Mouse (Mus musculus) stomach, postnatal 0 days (tissue): ENCODE measurements at regions not wholly inside any gene's neighbourhood (a gene's known extent, or its start where the extent isn't known, plus 50 kb on each side); places are given as distances from the start of the nearest gene placed in this dataset.
"Not testable (repeated sequence)": the region's sequence is repeated elsewhere in the genome, so short reads cannot be mapped to it uniquely, and the experiment has no call there.

Experiments used
- ATAC-seq: fragments of 200-750 bp; cut with Nextera tagmentation; 2 replicates; pipeline ENCODE4 v1.8.0; 2017; ENCODE audit not compliant: low FRiP score, low TSS enrichment
- DNase-seq: peaks from one replicate; pipeline ENCODE4 v3.0.0-alpha.2; 2016; ENCODE audit warnings: low spot score
- H3K27ac ChIP-seq: fragments of 300-500 bp; sonication (generic); replicated peaks from 2 replicates; pipeline ENCODE4 v1.5.1; 2014; ENCODE audit warnings: mild to moderate bottlenecking, control low read depth
- H3K27me3 ChIP-seq: fragments of 300-500 bp; sonication (generic); 2 replicates; pipeline ENCODE4 v1.6.1; 2014; ENCODE audit warnings: low read length; ENCODE audit not compliant: control insufficient read depth, insufficient read depth
- H3K36me3 ChIP-seq: fragments of 300-500 bp; sonication (generic); 2 replicates; pipeline ENCODE4 v1.6.1; 2014; ENCODE audit warnings: low read length, mixed read lengths; ENCODE audit not compliant: control insufficient read depth, insufficient read depth
- H3K4me1 ChIP-seq: fragments of 300-500 bp; sonication (generic); replicated peaks from 2 replicates; pipeline ENCODE4 v1.6.1; 2014; ENCODE audit warnings: antibody characterized with exemption; ENCODE audit not compliant: control insufficient read depth, insufficient read depth
- H3K4me2 ChIP-seq: fragments of 300-500 bp; sonication (generic); replicated peaks from 2 replicates; pipeline ENCODE4 v1.6.1; 2014; ENCODE audit warnings: low read depth, mild to moderate bottlenecking, control low read depth, moderate library complexity
- H3K4me3 ChIP-seq: fragments of 300-500 bp; sonication (generic); 2 replicates; pipeline ENCODE4 v1.5.1; 2014; ENCODE audit warnings: low read depth, low read length, control low read depth
- H3K9ac ChIP-seq: fragments of 300-500 bp; sonication (generic); 2 replicates; pipeline ENCODE4 v1.6.1; 2014; ENCODE audit warnings: mild to moderate bottlenecking, low read length, control low read depth, mixed read lengths
- H3K9me3 ChIP-seq: fragments of 300-500 bp; sonication (generic); 2 replicates; pipeline ENCODE4 v1.6.1; 2016; ENCODE audit warnings: low read length; ENCODE audit not compliant: control insufficient read depth
- CTCF ChIP-seq: IDR thresholded peaks from 2 replicates; pipeline ENCODE4 v1.5.1; 2016; ENCODE audit warnings: antibody characterized with exemption, low read depth, mild to moderate bottlenecking, moderate library complexity
- EP300 ChIP-seq: optimal IDR thresholded peaks from 2 replicates; pipeline ENCODE3; 2016; ENCODE audit warnings: antibody characterized with exemption
- WGBS: fragments of 180-500 bp; shearing (Covaris S2); extraction: QIAGEN DNeasy Blood & Tissue Kit; methylation state at CpG from one replicate; pipeline ENCODE4 v1.1.7; 2014; 5-methylcytosine and 5-hydroxymethylcytosine counted together

DNA sequence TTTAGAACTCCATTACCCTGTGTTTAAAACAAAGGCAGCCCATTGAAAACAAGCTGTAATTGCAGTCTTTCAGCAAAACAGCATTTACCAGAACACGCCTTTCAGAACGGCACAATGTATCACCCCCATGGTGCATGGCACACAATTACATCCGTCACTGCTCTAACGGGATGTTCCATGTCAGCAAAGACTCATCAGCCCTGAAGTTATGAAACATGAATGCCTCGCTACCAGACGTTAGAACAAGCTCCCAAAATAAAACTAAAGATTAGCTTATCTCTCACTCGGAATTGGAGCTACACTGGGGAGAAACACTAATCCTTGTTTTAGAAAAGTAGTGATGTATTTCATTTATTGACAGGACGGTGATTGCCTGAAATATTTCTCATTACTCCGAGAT lies 301.4 kb downstream of the Tox3 start:
- no peaks in the 10 kb centered on the region for H3K4me1 ChIP-seq
- H3K27me3 ChIP-seq = no peaks in the 10 kb centered on the region
- no peak overlapping the region for H3K4me2 ChIP-seq
- no peak overlapping the region for H3K4me3 ChIP-seq
- ATAC-seq (no peak), DNase-seq (no peak)
- H3K36me3 ChIP-seq = no peaks in the 10 kb centered on the region
- H3K27ac ChIP-seq = no peak overlapping the region
- H3K9me3 ChIP-seq = no peaks in the 10 kb centered on the region
- no peak overlapping the region for H3K9ac ChIP-seq
- 59% methylated on average over 9 of the region's 9 CpGs for WGBS
- no peak for TF ChIP-seq EP300
- no peak for TF ChIP-seq CTCF

DNA sequence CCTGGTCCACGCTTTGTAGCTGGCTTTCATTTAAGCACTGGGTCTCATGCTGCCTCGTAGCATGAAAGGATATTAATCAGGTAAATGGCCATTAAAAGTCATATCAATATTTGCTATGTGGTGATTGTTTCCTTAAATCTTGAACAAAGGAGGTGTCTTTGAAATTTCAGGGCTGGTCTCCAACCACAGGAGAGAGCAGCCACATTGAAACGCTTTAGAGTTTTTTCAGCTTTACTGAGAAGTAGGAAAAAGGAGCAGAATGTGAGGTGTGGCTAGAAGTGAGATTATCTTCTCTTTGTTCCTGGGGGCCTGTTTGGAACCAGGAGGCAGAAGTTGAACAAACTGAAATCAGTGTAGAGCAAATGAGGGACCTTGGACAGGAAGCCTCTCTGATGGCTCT lies 311.7 kb downstream of the Tox3 start:
- Histone ChIP-seq H3K4me1 (no peaks in the 10 kb centered on the region), H3K9me3 (no peaks in the 10 kb centered on the region), H3K4me2 (no peak overlapping the region), H3K36me3 (no peaks in the 10 kb centered on the region), H3K27ac (no peak overlapping the region), H3K27me3 (no peaks in the 10 kb centered on the region), H3K4me3 (no peak overlapping the region), H3K9ac (no peak overlapping the region)
- peak; percentile 17 for DNase-seq
- 40% methylated on average over 3 of the region's 3 CpGs for WGBS
- peak; percentile 47; the same call in 1 of the 2 replicates for ATAC-seq
- TF ChIP-seq EP300 = no peak
- no peak for TF ChIP-seq CTCF

DNA sequence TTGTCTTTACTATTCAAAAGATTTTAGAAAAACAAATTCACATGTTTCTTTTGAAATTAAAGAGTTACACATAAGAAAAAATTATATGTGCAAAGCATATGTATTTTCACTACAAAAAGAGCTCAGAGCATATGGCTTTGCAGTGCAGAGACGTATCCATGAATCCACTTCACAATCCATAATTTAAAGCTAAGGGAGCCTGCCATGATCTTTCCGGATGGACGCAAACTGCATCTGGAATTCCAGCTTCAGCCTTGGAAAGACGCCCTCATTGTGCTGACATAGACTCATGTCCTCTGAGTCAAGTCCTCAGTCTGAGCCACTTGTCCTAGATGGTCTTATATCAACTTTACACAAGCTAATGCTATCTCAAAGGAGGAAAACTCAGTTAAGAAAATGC lies 315.6 kb downstream of the Tox3 start:
- ATAC-seq (no peak), DNase-seq (no peak)
- no peaks in the 10 kb centered on the region for H3K9me3 ChIP-seq
- no peaks in the 10 kb centered on the region for H3K36me3 ChIP-seq
- no peak overlapping the region for H3K4me2 ChIP-seq
- TF ChIP-seq CTCF = no peak
- no peak for TF ChIP-seq EP300
- H3K4me3 ChIP-seq = no peak overlapping the region
- WGBS = 95% methylated on average over 4 of the region's 4 CpGs
- no peaks in the 10 kb centered on the region for H3K4me1 ChIP-seq
- H3K27me3 ChIP-seq = no peaks in the 10 kb centered on the region
- no peak overlapping the region for H3K9ac ChIP-seq
- no peak overlapping the region for H3K27ac ChIP-seq

DNA sequence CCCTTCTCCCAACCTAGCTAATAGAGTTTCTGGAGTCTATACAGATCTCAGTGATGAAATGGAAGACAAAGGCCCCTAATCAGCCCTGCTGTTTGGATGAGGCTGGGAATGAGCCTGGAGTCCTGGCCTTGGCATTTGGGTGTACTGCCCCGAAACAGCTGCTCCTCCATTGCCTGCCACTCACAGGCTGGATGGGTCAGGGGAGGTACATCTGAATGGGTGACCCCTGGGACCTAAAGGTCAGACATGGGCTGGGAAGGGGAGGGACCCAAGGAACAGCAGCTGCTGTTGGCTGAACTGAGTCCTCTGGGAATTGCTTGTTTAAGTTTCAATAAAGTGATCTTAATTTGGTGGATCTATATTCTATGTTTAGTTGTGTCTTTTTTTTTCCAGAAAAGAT lies 316.9 kb downstream of the Tox3 start:
- Histone ChIP-seq H3K4me2 (no peak overlapping the region), H3K36me3 (no peaks in the 10 kb centered on the region), H3K27ac (no peak overlapping the region), H3K4me1 (no peaks in the 10 kb centered on the region), H3K9me3 (no peaks in the 10 kb centered on the region), H3K27me3 (no peaks in the 10 kb centered on the region), H3K9ac (no peak overlapping the region), H3K4me3 (no peak overlapping the region)
- DNase-seq (no peak), ATAC-seq (no peak)
- TF ChIP-seq EP300 = no peak
- TF ChIP-seq CTCF = no peak
- 48% methylated on average over 1 of the region's 1 CpGs for WGBS

DNA sequence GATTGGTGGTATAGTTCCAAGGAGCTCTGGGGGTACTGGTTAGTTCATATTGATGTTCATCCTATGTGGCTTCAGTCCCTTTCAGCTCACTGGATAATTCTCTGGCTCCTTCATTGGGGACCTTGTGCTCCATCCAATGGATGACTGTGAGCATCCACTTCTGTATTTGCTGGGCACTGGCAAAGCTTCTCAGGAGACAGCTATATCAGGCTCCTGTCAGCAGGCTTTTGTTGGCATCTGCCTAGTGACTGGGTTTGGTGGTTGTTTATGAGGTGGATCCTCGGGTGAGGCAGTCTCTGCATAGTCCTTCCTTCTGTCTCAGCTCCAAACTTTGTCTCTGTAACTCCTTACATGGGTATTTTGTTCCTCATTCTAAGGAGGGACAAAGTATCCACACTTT lies 330.2 kb downstream of the Tox3 start:
- 59% methylated on average over 1 of the region's 1 CpGs for WGBS
- not testable (repeated sequence) for DNase-seq, H3K4me1 ChIP-seq, H3K4me3 ChIP-seq, H3K27ac ChIP-seq, ATAC-seq, H3K36me3 ChIP-seq, H3K9me3 ChIP-seq, H3K4me2 ChIP-seq, H3K27me3 ChIP-seq, H3K9ac ChIP-seq

DNA sequence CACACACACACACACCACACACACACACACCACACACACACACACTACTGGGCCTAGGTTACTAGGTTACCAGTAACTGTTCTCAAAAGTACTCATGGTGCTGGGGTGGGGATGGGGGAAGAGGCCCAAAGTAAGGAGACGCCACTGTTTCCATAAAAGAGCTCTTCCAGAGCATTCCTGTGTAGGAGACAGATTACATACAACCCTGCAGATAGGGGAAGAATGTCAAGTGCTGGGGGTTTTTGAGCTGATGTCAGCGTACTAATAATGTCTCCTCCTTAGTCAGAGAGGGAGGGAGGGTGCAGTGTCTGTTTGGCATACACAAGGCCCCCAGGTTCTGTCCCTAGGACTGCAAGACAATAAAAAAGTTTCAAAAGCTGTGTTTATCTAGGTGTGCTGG lies 334.4 kb downstream of the Tox3 start:
- Histone ChIP-seq H3K4me2 (no peak overlapping the region), H3K9me3 (no peaks in the 10 kb centered on the region), H3K27me3 (no peaks in the 10 kb centered on the region), H3K27ac (no peak overlapping the region), H3K4me1 (no peaks in the 10 kb centered on the region), H3K9ac (no peak overlapping the region), H3K4me3 (no peak overlapping the region), H3K36me3 (no peaks in the 10 kb centered on the region)
- ATAC-seq = no peak
- TF ChIP-seq CTCF (no peak), EP300 (no peak)
- DNase-seq = no peak
- 59% methylated on average over 2 of the region's 2 CpGs for WGBS
